Mouse (Mus musculus): ENCODE measurements around the gene Tcf7l2. TPM values are rescaled to one million over a fixed set of nuclear protein-coding genes. Genes with fewer than 3 reads are reported as not detected.

Gene Tcf7l2
- total and polyA plus RNA-seq, 3 experiments, result not detected

DNA sequence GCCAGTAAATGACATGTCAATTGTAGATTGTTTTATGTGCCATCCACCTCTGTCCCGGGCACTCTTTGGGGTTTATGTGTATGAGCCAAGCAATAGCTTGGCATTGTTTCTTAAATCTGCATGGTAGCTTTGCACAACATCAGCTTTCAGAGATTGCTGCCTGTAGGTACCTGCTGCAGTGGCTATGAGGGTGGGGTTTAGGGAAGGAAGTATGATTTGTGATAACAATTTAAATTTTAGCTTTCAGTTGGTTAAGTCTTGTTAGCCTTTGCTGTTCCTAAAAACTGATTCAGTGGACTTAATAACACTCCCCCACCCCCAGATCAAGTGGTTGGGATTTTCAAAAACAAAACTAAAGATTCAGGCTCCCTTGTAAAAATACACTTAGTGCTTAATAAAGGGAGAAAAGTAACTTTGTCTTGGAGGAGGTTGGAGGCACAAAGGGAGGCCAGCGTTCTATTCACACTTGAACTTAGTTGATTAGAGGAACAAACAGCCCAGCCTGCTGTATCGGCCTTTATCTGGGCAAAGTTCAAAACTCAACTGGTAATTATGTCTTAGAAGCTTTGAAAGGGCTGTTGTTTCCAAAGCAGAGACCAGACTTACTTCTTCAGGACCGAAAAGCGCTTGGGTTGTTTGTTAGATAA lies 96.9 kb downstream of the Tcf7l2 start:
- Histone ChIP-seq H3K9ac (ENCODE audit: insufficient read depth, low read depth) (no peak overlapping the region), H3K27me3 (replicated peaks) (peaks cover 40% of the 10 kb centered on the region), H3K9me3 (replicated peaks; ENCODE audit: low read length) (peaks cover 3% of the 10 kb centered on the region), H3K4me3 (replicated peaks in 1 of 3; ENCODE audit: low read depth in 2 of 3, low read length in 2 of 3, poor library complexity in 1 of 3) (no peak overlapping the region), H3K27ac (ENCODE audit: insufficient read depth, low read depth) (no peak overlapping the region), H3K79me2 (replicated peaks; ENCODE audit: control insufficient read depth, extremely low read depth, insufficient read depth, poor library complexity, severe bottlenecking) (no peaks in the 10 kb centered on the region), H3K4me2 (ENCODE audit: insufficient read depth, low read depth, poor library complexity, severe bottlenecking) (no peak overlapping the region), H3K36me3 (replicated peaks in 1 of 2; ENCODE audit: control insufficient read depth in 1 of 2, insufficient read depth in 1 of 2, low read length in 1 of 2) (no peaks in the 10 kb centered on the region), H3K4me1 (ENCODE audit: control insufficient read depth in 1 of 2, insufficient read depth in 2 of 2) (peaks cover 6 to 14% of the 10 kb centered on the region in 2 experiments; a peak in 3 of 4 replicates)
- in situ Hi-C loops (cut with MboI; ENCODE audit: low pct_ligation_motif_present, low pct_unique_long_range_greater_than_20kb, low sequenced_read_pairs), result no loop called here
- dilution Hi-C loops (cut with MboI; ENCODE audit: extremely low pct_ligation_motif_present, extremely low pct_unique_long_range_greater_than_20kb, low sequenced_read_pairs), result no loop called here
- TF ChIP-seq CTCF (conservative IDR thresholded peaks at IDR 0.05 in 1 of 2, IDR thresholded peaks at IDR 0.05 in 1 of 2; ENCODE audit: low read depth in 2 of 2, low read length in 2 of 2) (no peak), SMC3 (IDR thresholded peaks at IDR 0.05; ENCODE audit: low read depth, low read length) (no peak), MAZ (IDR thresholded peaks at IDR 0.05; ENCODE audit: low read depth, low read length) (no peak), ZKSCAN1 (IDR thresholded peaks at IDR 0.05; ENCODE audit: borderline replicate concordance, low read depth, low read length) (no peak), MYC (IDR thresholded peaks at IDR 0.05; ENCODE audit: low read depth, low read length) (no peak), CHD1 (IDR thresholded peaks at IDR 0.05; ENCODE audit: low read depth, low read length) (no peak), TBP (conservative IDR thresholded peaks at IDR 0.05; ENCODE audit: low read depth, low read length) (no peak)
- DNase-seq (ENCODE audit: extremely low read depth), result no peak

DNA sequence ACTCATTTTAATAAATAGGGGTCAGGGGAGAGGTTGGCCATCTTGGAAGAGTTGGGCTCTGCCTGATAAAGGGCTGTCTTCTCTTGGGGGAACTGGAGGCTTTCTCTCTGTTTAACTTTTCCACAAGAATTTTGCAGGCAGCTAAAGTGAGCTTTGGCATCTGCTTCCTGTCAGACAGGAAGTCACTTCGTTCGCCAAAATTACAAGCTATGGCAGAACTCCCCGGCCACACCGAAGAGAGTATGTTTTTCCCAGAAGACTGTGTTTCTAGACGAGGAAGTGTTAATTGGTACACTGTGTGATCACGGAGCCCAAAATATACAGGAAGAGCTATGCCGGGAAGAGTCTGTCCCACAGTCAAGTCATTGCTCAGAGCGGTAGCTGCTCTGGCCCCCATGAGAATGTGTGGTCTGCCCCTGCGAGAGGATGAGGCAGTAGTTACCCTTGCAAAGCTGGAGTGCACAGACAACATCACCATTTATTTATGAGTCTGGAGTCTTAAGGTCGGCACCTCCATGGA lies 97.5 kb downstream of the Tcf7l2 start:
- dilution Hi-C loops (cut with MboI; ENCODE audit: extremely low pct_ligation_motif_present, extremely low pct_unique_long_range_greater_than_20kb, low sequenced_read_pairs), result no loop called here
- in situ Hi-C loops (cut with MboI; ENCODE audit: low pct_ligation_motif_present, low pct_unique_long_range_greater_than_20kb, low sequenced_read_pairs), result no loop called here
- DNase-seq (ENCODE audit: extremely low read depth), result no peak
- no peak overlapping the region for H3K9ac ChIP-seq (ENCODE audit: insufficient read depth, low read depth)
- no peaks in the 10 kb centered on the region for H3K79me2 ChIP-seq (replicated peaks; ENCODE audit: control insufficient read depth, extremely low read depth, insufficient read depth, poor library complexity, severe bottlenecking)
- no peak overlapping the region for H3K4me3 ChIP-seq (replicated peaks in 1 of 3; ENCODE audit: low read depth in 2 of 3, low read length in 2 of 3, poor library complexity in 1 of 3)
- TF ChIP-seq BHLHE40 (IDR thresholded peaks at IDR 0.05; ENCODE audit: low read depth, low read length), result no peak
- no peak for TF ChIP-seq MYC (IDR thresholded peaks at IDR 0.05; ENCODE audit: low read depth, low read length)
- TF ChIP-seq ETS1 (conservative IDR thresholded peaks at IDR 0.05; ENCODE audit: low read depth, low read length), result no peak
- no peak for TF ChIP-seq RCOR1 (conservative IDR thresholded peaks at IDR 0.05; ENCODE audit: low read depth, low read length)
- TF ChIP-seq USF1 (IDR thresholded peaks at IDR 0.05; ENCODE audit: low read depth, low read length), result no peak
- H3K27ac ChIP-seq (ENCODE audit: insufficient read depth, low read depth), result no peak overlapping the region
- H3K4me2 ChIP-seq (ENCODE audit: insufficient read depth, low read depth, poor library complexity, severe bottlenecking), result no peak overlapping the region
- H3K36me3 ChIP-seq (replicated peaks in 1 of 2; ENCODE audit: control insufficient read depth in 1 of 2, insufficient read depth in 1 of 2, low read length in 1 of 2), result no peaks in the 10 kb centered on the region
- H3K27me3 ChIP-seq (replicated peaks), result peaks cover 46% of the 10 kb centered on the region
- H3K9me3 ChIP-seq (replicated peaks; ENCODE audit: low read length), result no peaks in the 10 kb centered on the region
- H3K4me1 ChIP-seq (ENCODE audit: control insufficient read depth in 1 of 2, insufficient read depth in 2 of 2), result peaks cover 6 to 14% of the 10 kb centered on the region in 2 experiments; a peak in 3 of 4 replicates

DNA sequence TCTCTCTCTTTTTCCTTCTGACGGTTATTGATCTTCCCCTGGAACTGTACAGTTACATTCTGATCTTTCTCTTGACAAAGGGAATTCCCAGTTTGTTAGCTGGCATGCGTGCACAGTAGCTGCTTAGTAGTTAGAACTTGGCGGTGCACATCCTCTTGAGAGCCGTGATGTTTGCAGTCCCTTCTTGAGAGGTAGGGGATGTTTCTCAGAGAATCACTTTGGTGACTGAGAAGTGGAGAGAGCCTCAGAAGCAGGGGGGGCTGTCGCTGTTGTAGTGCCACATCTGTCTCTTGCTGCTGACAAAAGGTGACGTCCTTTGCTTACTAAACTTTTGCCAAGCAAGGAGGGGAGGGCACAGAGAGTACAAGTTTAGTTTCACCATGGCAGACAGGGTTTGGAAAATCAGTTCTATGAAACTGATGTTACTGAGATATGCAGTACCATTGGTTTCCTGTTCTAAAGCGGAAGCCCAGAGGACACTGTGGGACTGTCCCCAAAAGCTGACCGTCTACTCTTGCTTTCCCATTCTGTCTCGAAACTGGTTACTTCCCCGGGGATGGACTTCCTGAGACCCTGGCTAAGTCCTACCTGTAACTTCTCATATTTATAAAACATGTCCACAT lies 99.0 kb downstream of the Tcf7l2 start:
- TF ChIP-seq MEF2A (IDR thresholded peaks at IDR 0.05; ENCODE audit: borderline replicate concordance, low read depth, low read length), result no peak
- no peak for TF ChIP-seq EP300 (IDR thresholded peaks at IDR 0.05; ENCODE audit: low read length)
- no peak for TF ChIP-seq MAFK (IDR thresholded peaks at IDR 0.05; ENCODE audit: insufficient replicate concordance, low read length)
- TF ChIP-seq KAT2A (IDR thresholded peaks at IDR 0.05; ENCODE audit: insufficient replicate concordance, low read length), result no peak
- TF ChIP-seq GABPA (IDR thresholded peaks at IDR 0.05; ENCODE audit: insufficient replicate concordance, low read depth, low read length), result no peak
- no peak for TF ChIP-seq E2F4 (IDR thresholded peaks at IDR 0.05; ENCODE audit: insufficient replicate concordance, low read depth, low read length)
- TF ChIP-seq POLR2A (IDR thresholded peaks at IDR 0.05; ENCODE audit: low read depth, low read length), result no peak
- TF ChIP-seq NRF1 (IDR thresholded peaks at IDR 0.05; ENCODE audit: low read depth, low read length), result no peak
- TF ChIP-seq ZNF384 (IDR thresholded peaks at IDR 0.05; ENCODE audit: low read depth, low read length), result no peak
- no peak for TF ChIP-seq POLR2AphosphoS2 (IDR thresholded peaks at IDR 0.05; ENCODE audit: low read depth, low read length)
- no peak for TF ChIP-seq SMC3 (IDR thresholded peaks at IDR 0.05; ENCODE audit: low read depth, low read length)
- dilution Hi-C loops (cut with MboI; ENCODE audit: extremely low pct_ligation_motif_present, extremely low pct_unique_long_range_greater_than_20kb, low sequenced_read_pairs), result no loop called here
- Histone ChIP-seq H3K9me3 (replicated peaks; ENCODE audit: low read length) (no peaks in the 10 kb centered on the region), H3K27ac (ENCODE audit: insufficient read depth, low read depth) (no peak overlapping the region), H3K9ac (ENCODE audit: insufficient read depth, low read depth) (no peak overlapping the region), H3K4me2 (ENCODE audit: insufficient read depth, low read depth, poor library complexity, severe bottlenecking) (peak overlapping the region; percentile 18), H3K4me1 (ENCODE audit: control insufficient read depth in 1 of 2, insufficient read depth in 2 of 2) (peaks cover 6 to 14% of the 10 kb centered on the region in 2 experiments; a peak in 3 of 4 replicates), H3K79me2 (replicated peaks; ENCODE audit: control insufficient read depth, extremely low read depth, insufficient read depth, poor library complexity, severe bottlenecking) (no peaks in the 10 kb centered on the region), H3K27me3 (replicated peaks) (peaks cover 50% of the 10 kb centered on the region), H3K36me3 (replicated peaks in 1 of 2; ENCODE audit: control insufficient read depth in 1 of 2, insufficient read depth in 1 of 2, low read length in 1 of 2) (no peaks in the 10 kb centered on the region), H3K4me3 (replicated peaks in 1 of 3; ENCODE audit: low read depth in 2 of 3, low read length in 2 of 3, poor library complexity in 1 of 3) (no peak overlapping the region)
- DNase-seq (ENCODE audit: extremely low read depth), result peak; percentile 29
- in situ Hi-C loops (cut with MboI; ENCODE audit: low pct_ligation_motif_present, low pct_unique_long_range_greater_than_20kb, low sequenced_read_pairs), result no loop called here

Data from CH12.LX (cell line).